Mouse (Mus musculus) limb, embryonic 14.5 days (tissue): ENCODE results near the gene Tbx10. TPM values are rescaled to one million over a fixed set of nuclear protein-coding genes. Genes with fewer than 3 reads are reported as not detected.

Source experiments
- ATAC-seq: fragments of 200-750 bp; cut with Nextera tagmentation; 2 replicates; pipeline ENCODE4 v1.8.0; 2017; ENCODE audit warnings: low read depth, moderate number of reproducible peaks, moderate TSS enrichment; ENCODE audit not compliant: low FRiP score
- DNase-seq: peaks from one replicate; pipeline ENCODE4 v3.0.0-alpha.2; 2015; ENCODE audit warnings: low spot score
- H3K27ac ChIP-seq: fragments of 300-500 bp; sonication (generic); replicated peaks from 2 replicates; pipeline ENCODE4 v1.5.1; 2014; ENCODE audit warnings: low read depth, mild to moderate bottlenecking, low read length, moderate library complexity, mixed read lengths
- H3K27me3 ChIP-seq: fragments of 300-500 bp; sonication (generic); 2 replicates; pipeline ENCODE4 v1.6.1; 2014; ENCODE audit warnings: low read length, mixed read lengths; ENCODE audit not compliant: control insufficient read depth, insufficient read depth
- H3K36me3 ChIP-seq: fragments of 300-500 bp; sonication (generic); 2 replicates; pipeline ENCODE4 v1.6.1; 2014; ENCODE audit warnings: mild to moderate bottlenecking, low read length, moderate library complexity, mixed read lengths; ENCODE audit not compliant: control insufficient read depth, insufficient read depth
- H3K4me1 ChIP-seq: fragments of 300-500 bp; sonication (generic); 2 replicates; pipeline ENCODE4 v1.6.1; 2014; ENCODE audit warnings: antibody characterized with exemption, low read length, mixed read lengths; ENCODE audit not compliant: control insufficient read depth, insufficient read depth
- H3K4me2 ChIP-seq: fragments of 300-500 bp; sonication (generic); replicated peaks from 2 replicates; pipeline ENCODE4 v1.6.1; 2014; ENCODE audit warnings: low read depth, mild to moderate bottlenecking, low read length, moderate library complexity; ENCODE audit not compliant: severe bottlenecking
- H3K4me3 ChIP-seq: fragments of 300-500 bp; sonication (generic); replicated peaks from 2 replicates; pipeline ENCODE4 v1.5.1; 2014; ENCODE audit warnings: low read length
- H3K9ac ChIP-seq: fragments of 300-500 bp; sonication (generic); 2 replicates; pipeline ENCODE4 v1.6.1; 2014; ENCODE audit warnings: mild to moderate bottlenecking, low read depth, low read length, moderate library complexity; ENCODE audit not compliant: severe bottlenecking
- H3K9me3 ChIP-seq: fragments of 300-500 bp; sonication (generic); 2 replicates; pipeline ENCODE4 v1.6.1; 2016; ENCODE audit warnings: low read length; ENCODE audit not compliant: control insufficient read depth
- POLR2A ChIP-seq: fragments of 200-500 bp; IDR thresholded peaks from 2 replicates; pipeline ENCODE4 v1.8.0; 2012; ENCODE audit warnings: inconsistent platforms, mild to moderate bottlenecking, moderate library complexity, borderline replicate concordance; ENCODE audit not compliant: insufficient read depth, insufficient read length; ENCODE audit errors: extremely low read depth
- WGBS: fragments of 180-500 bp; shearing (Covaris S2); extraction: QIAGEN DNeasy Blood & Tissue Kit; methylation state at CpG from one replicate; pipeline ENCODE4 v1.1.7; 2014; 5-methylcytosine and 5-hydroxymethylcytosine counted together
- polyA plus RNA-seq, 2 experiments: library from polyadenylated mRNA; depleted of rRNA in 1 of 2; stranded (reverse) in 1 of 2; unstranded in 1 of 2; fragments of >200 nt; fragmentation: Nextera tagmentation in 1 of 2; extraction: Ambion mirVana in 1 of 2; gene quantifications; 2 replicates each; pipeline versions ENCODE4 v1.2.1 to v1.2.3; 2012 to 2014

The Tbx10 gene
- polyA plus RNA-seq, 2 experiments, result 0.08 to 0.28 TPM

GRCm38 (mm10) chr19:3988066-3988465 lies 4.5 kb upstream of the Tbx10 start:
- H3K4me1 ChIP-seq, result peaks cover 13% of the 10 kb centered on the region
- 89% methylated on average over 14 of the region's 14 CpGs for WGBS
- no peak overlapping the region for H3K4me2 ChIP-seq
- ATAC-seq (no peak), DNase-seq (no peak)
- TF ChIP-seq POLR2A, result no peak
- no peak overlapping the region for H3K27ac ChIP-seq
- no peak overlapping the region for H3K4me3 ChIP-seq
- peaks cover 4% of the 10 kb centered on the region; the same call in 1 of the 2 replicates for H3K9me3 ChIP-seq
- H3K9ac ChIP-seq, result no peak overlapping the region
- H3K36me3 ChIP-seq, result no peaks in the 10 kb centered on the region
- no peaks in the 10 kb centered on the region for H3K27me3 ChIP-seq

- Histone ChIP-seq H3K27me3 (no peaks in the 10 kb centered on the region), H3K9me3 (peaks cover 4% of the 10 kb centered on the region; the same call in 1 of the 2 replicates), H3K9ac (no peak overlapping the region), H3K4me1 (peaks cover 13% of the 10 kb centered on the region), H3K36me3 (no peaks in the 10 kb centered on the region), H3K4me3 (no peak overlapping the region), H3K27ac (no peak overlapping the region), H3K4me2 (no peak overlapping the region)
- 96% methylated on average over 4 of the region's 4 CpGs for WGBS
- ATAC-seq, result no peak
- TF ChIP-seq POLR2A, result no peak
- DNase-seq, result no peak
These were observed 3.8 kb upstream of the Tbx10 start for GRCm38 (mm10) chr19:3988750-3989149.

- peaks cover 13% of the 10 kb centered on the region for H3K4me1 ChIP-seq
These were observed 1.7 kb upstream of the Tbx10 start for GRCm38 (mm10) chr19:3990804-3991203.

GRCm38 (mm10) chr19:3991562-3991961 lies 990 bp upstream of the Tbx10 start:
- no peak overlapping the region for H3K27ac ChIP-seq
- no peak overlapping the region for H3K4me2 ChIP-seq
- no peak for TF ChIP-seq POLR2A
- 94% methylated on average over 3 of the region's 3 CpGs for WGBS
- H3K4me3 ChIP-seq, result no peak overlapping the region
- H3K4me1 ChIP-seq, result peaks cover 5% of the 10 kb centered on the region
- DNase-seq, result no peak
- no peaks in the 10 kb centered on the region for H3K27me3 ChIP-seq
- no peak overlapping the region for H3K9ac ChIP-seq
- no peaks in the 10 kb centered on the region for H3K36me3 ChIP-seq
- ATAC-seq, result no peak
- H3K9me3 ChIP-seq, result peaks cover 4% of the 10 kb centered on the region; the same call in 1 of the 2 replicates

More at GRCm38 (mm10) chr19:3990804-3991203, 1.7 kb upstream of the Tbx10 start:
- Histone ChIP-seq H3K4me2 (no peak overlapping the region), H3K4me3 (no peak overlapping the region), H3K9me3 (peaks cover 4% of the 10 kb centered on the region; the same call in 1 of the 2 replicates), H3K36me3 (no peaks in the 10 kb centered on the region), H3K9ac (no peak overlapping the region), H3K27me3 (no peaks in the 10 kb centered on the region), H3K27ac (no peak overlapping the region)
- no peak for DNase-seq
- 20% methylated on average over 6 of the region's 6 CpGs for whole genome bisulfite sequencing
- ATAC-seq, result no peak
- TF ChIP-seq POLR2A, result no peak

GRCm38 (mm10) chr19:3991966-3992365 lies 586 bp upstream of the Tbx10 start:
- no peak overlapping the region for H3K27ac ChIP-seq
- peaks cover 4% of the 10 kb centered on the region; the same call in 1 of the 2 replicates for H3K9me3 ChIP-seq
- no peak overlapping the region for H3K9ac ChIP-seq
- H3K4me1 ChIP-seq, result peaks cover 1% of the 10 kb centered on the region
- no peak for ATAC-seq
- no peaks in the 10 kb centered on the region for H3K27me3 ChIP-seq
- H3K36me3 ChIP-seq, result no peaks in the 10 kb centered on the region
- TF ChIP-seq POLR2A, result no peak
- no peak for DNase-seq
- H3K4me2 ChIP-seq, result no peak overlapping the region
- 76% methylated on average over 3 of the region's 3 CpGs for WGBS
- H3K4me3 ChIP-seq, result no peak overlapping the region

GRCm38 (mm10) chr19:3994932-3995331 lies 2.4 kb downstream of the Tbx10 start:
- 74% methylated on average over 6 of the region's 6 CpGs for WGBS
- no peak for DNase-seq
- no peak overlapping the region for H3K9ac ChIP-seq
- H3K4me2 ChIP-seq, result no peak overlapping the region
- H3K36me3 ChIP-seq, result no peaks in the 10 kb centered on the region
- H3K4me3 ChIP-seq, result no peak overlapping the region
- no peak for TF ChIP-seq POLR2A
- H3K27me3 ChIP-seq, result no peaks in the 10 kb centered on the region
- peaks cover 4% of the 10 kb centered on the region; the same call in 1 of the 2 replicates for H3K4me1 ChIP-seq
- no peaks in the 10 kb centered on the region for H3K9me3 ChIP-seq
- no peak for ATAC-seq
- no peak overlapping the region for H3K27ac ChIP-seq
